Mouse (Mus musculus) heart, postnatal 0 days (tissue): ENCODE measurements around the gene Ackr1. TPM values are rescaled to one million over a fixed set of nuclear protein-coding genes. Genes with fewer than 3 reads are reported as not detected.

Source experiments
- ATAC-seq: fragments of 200-750 bp; cut with Nextera tagmentation; 2 replicates; pipeline ENCODE4 v1.8.0; 2017; ENCODE audit warnings: low read depth, moderate number of reproducible peaks, moderate library complexity; ENCODE audit not compliant: insufficient read depth
- DNase-seq: peaks from one replicate; pipeline ENCODE4 v3.0.0-alpha.2; 2016; ENCODE audit warnings: low spot score
- H3K27ac ChIP-seq: fragments of 300-500 bp; sonication (generic); 2 replicates; pipeline ENCODE4 v1.5.1; 2014; ENCODE audit warnings: low read depth, mild to moderate bottlenecking
- H3K27me3 ChIP-seq: fragments of 300-500 bp; sonication (generic); 2 replicates; pipeline ENCODE4 v1.6.1; 2014; ENCODE audit warnings: low read length, mixed read lengths; ENCODE audit not compliant: control insufficient read depth, insufficient read depth
- H3K36me3 ChIP-seq: fragments of 300-500 bp; sonication (generic); replicated peaks from 2 replicates; pipeline ENCODE4 v1.6.1; 2014; ENCODE audit warnings: low read length, mixed read lengths; ENCODE audit not compliant: control insufficient read depth, insufficient read depth
- H3K4me1 ChIP-seq: fragments of 300-500 bp; sonication (generic); 2 replicates; pipeline ENCODE4 v1.6.1; 2014; ENCODE audit warnings: antibody characterized with exemption; ENCODE audit not compliant: control insufficient read depth, insufficient read depth
- H3K4me2 ChIP-seq: fragments of 300-500 bp; sonication (generic); 2 replicates; pipeline ENCODE4 v1.6.1; 2014; ENCODE audit warnings: low read depth, mild to moderate bottlenecking, low read length, moderate library complexity
- H3K4me3 ChIP-seq: fragments of 300-500 bp; sonication (generic); 2 replicates; pipeline ENCODE4 v1.5.1; 2014; ENCODE audit warnings: low read depth, low read length
- H3K9ac ChIP-seq: fragments of 300-500 bp; sonication (generic); replicated peaks from 2 replicates; pipeline ENCODE4 v1.6.1; 2014; ENCODE audit warnings: low read depth, low read length, mixed read lengths
- H3K9me3 ChIP-seq: fragments of 300-500 bp; sonication (generic); replicated peaks from 2 replicates; pipeline ENCODE4 v1.6.1; 2016; ENCODE audit warnings: low read length; ENCODE audit not compliant: control insufficient read depth
- CTCF ChIP-seq: IDR thresholded peaks from 2 replicates; pipeline ENCODE4 v1.5.1; 2016; ENCODE audit warnings: antibody characterized with exemption, control low read depth, low read depth
- EP300 ChIP-seq: IDR thresholded peaks from 2 replicates; pipeline ENCODE4 v1.6.1; 2016; ENCODE audit warnings: antibody characterized with exemption, low read depth
- WGBS: fragments of 180-500 bp; shearing (Covaris S2); extraction: QIAGEN DNeasy Blood & Tissue Kit; methylation state at CpG from one replicate; pipeline ENCODE4 v1.1.7; 2014; 5-methylcytosine and 5-hydroxymethylcytosine counted together
- polyA plus RNA-seq: library from polyadenylated mRNA; unstranded; fragments of >200 nt; fragmentation: Nextera tagmentation; extraction: Ambion mirVana; gene quantifications from 2 replicates; pipeline ENCODE4 v1.2.1, GENCODE M21; 2015
- total RNA-seq: library from RNA; depleted of rRNA; stranded (reverse); fragments of >200 nt; gene quantifications from 2 replicates; pipeline ENCODE4 v1.2.3, GENCODE M21; 2014; ENCODE audit warnings: low replicate concordance

Gene Ackr1
- total and polyA plus RNA-seq, 2 experiments from 2014 or later = 0.14 TPM; not detected in 1

- ATAC-seq (no peak), DNase-seq (no peak)
- Histone ChIP-seq H3K4me2 (no peak overlapping the region), H3K36me3 (no peaks in the 10 kb centered on the region), H3K27ac (no peak overlapping the region), H3K27me3 (no peaks in the 10 kb centered on the region), H3K9me3 (no peaks in the 10 kb centered on the region), H3K9ac (no peak overlapping the region), H3K4me1 (no peaks in the 10 kb centered on the region), H3K4me3 (no peak overlapping the region)
- TF ChIP-seq CTCF (no peak), EP300 (no peak)
- WGBS = 43% methylated on average over 11 of the region's 11 CpGs
These were observed 2.4 kb upstream of the Ackr1 start for GRCm38 (mm10) chr1:173335903-173336302.

- Histone ChIP-seq H3K36me3 (no peaks in the 10 kb centered on the region), H3K4me3 (no peak overlapping the region), H3K4me2 (no peak overlapping the region), H3K9me3 (no peaks in the 10 kb centered on the region), H3K4me1 (no peaks in the 10 kb centered on the region), H3K27me3 (no peaks in the 10 kb centered on the region), H3K27ac (no peak overlapping the region), H3K9ac (no peak overlapping the region)
- no peak for ATAC-seq
- no peak for DNase-seq
- 81% methylated on average over 5 of the region's 5 CpGs for WGBS
- TF ChIP-seq EP300 = no peak
- no peak for TF ChIP-seq CTCF
These were observed 1.1 kb downstream of the Ackr1 start for GRCm38 (mm10) chr1:173332418-173332817.

- no peaks in the 10 kb centered on the region for H3K4me1 ChIP-seq
- H3K9me3 ChIP-seq = no peaks in the 10 kb centered on the region
- TF ChIP-seq EP300 (no peak), CTCF (no peak)
- H3K27ac ChIP-seq = no peak overlapping the region
- DNase-seq (no peak), ATAC-seq (no peak)
- H3K36me3 ChIP-seq = no peaks in the 10 kb centered on the region
- no peak overlapping the region for H3K4me2 ChIP-seq
- 64% methylated on average over 5 of the region's 5 CpGs for WGBS
- no peaks in the 10 kb centered on the region for H3K27me3 ChIP-seq
- H3K4me3 ChIP-seq = no peak overlapping the region
- no peak overlapping the region for H3K9ac ChIP-seq
These were observed 3.8 kb downstream of the Ackr1 start for GRCm38 (mm10) chr1:173329743-173330142.

GRCm38 (mm10) chr1:173329185-173329584, 4.4 kb downstream of the Ackr1 start:
- DNase-seq = no peak
- Histone ChIP-seq H3K27me3 (no peaks in the 10 kb centered on the region), H3K27ac (no peak overlapping the region), H3K36me3 (no peaks in the 10 kb centered on the region), H3K9me3 (no peaks in the 10 kb centered on the region), H3K9ac (no peak overlapping the region), H3K4me2 (no peak overlapping the region), H3K4me1 (no peaks in the 10 kb centered on the region), H3K4me3 (no peak overlapping the region)
- TF ChIP-seq CTCF = no peak
- TF ChIP-seq EP300 = no peak
- ATAC-seq = no peak
- 5% methylated on average over 4 of the region's 4 CpGs for WGBS

- Histone ChIP-seq H3K36me3 (no peaks in the 10 kb centered on the region), H3K4me1 (no peaks in the 10 kb centered on the region), H3K9ac (no peak overlapping the region), H3K27me3 (no peaks in the 10 kb centered on the region), H3K9me3 (no peaks in the 10 kb centered on the region), H3K27ac (no peak overlapping the region), H3K4me3 (no peak overlapping the region), H3K4me2 (no peak overlapping the region)
- 66% methylated on average over 8 of the region's 8 CpGs for WGBS
- TF ChIP-seq CTCF (no peak), EP300 (no peak)
- DNase-seq (no peak), ATAC-seq (no peak)
These were observed 5.1 kb downstream of the Ackr1 start for GRCm38 (mm10) chr1:173328446-173328845.

- DNase-seq = no peak
- no peak overlapping the region for H3K4me3 ChIP-seq
- WGBS = 67% methylated on average over 1 of the region's 1 CpGs
- no peak overlapping the region for H3K9ac ChIP-seq
- no peak overlapping the region for H3K27ac ChIP-seq
- H3K36me3 ChIP-seq = no peaks in the 10 kb centered on the region
- H3K27me3 ChIP-seq = no peaks in the 10 kb centered on the region
- ATAC-seq = no peak
- H3K4me2 ChIP-seq = no peak overlapping the region
- no peaks in the 10 kb centered on the region for H3K4me1 ChIP-seq
- H3K9me3 ChIP-seq = no peaks in the 10 kb centered on the region
- TF ChIP-seq EP300 = no peak
- TF ChIP-seq CTCF = no peak
These were observed 7.0 kb downstream of the Ackr1 start for GRCm38 (mm10) chr1:173326552-173326951.
